Mouse (Mus musculus): Measurements from ENCODE around the gene Coro1b.

The Coro1b gene

DNA sequence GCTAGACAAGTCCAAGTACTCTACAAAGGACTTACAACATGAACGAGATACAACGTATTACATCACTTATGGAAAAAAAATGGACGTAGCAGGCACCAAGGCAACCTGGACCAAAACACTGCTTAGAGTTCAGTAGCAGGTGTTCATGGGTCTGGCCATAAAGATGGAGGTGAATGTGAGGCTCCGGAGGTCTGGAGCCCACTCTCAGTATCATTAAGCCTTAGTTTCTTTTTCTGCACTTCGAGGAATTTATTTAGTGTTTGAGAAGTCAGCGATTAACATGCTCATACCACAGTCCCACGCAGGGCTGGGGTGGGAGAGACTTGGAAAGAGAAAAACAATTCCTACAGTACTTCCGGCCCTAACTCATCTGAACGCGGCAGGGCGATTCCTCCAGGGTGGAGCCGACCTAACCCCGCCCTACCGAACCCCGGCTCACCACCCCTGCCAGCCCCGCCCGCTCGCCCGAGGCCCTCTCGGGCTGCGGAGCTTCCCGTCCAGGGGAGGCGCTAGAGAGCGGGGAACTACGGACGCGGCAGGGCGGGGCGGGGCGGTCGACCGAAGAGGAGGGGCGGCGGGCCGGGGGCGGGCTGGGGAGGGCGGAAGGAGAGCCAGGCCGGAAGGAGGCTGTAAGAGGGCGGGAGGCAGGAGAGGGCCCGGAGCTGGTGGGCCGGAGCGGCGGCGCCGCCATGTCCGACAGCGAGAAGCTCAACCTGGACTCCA lies 43.3 kb downstream of the Coro1b start, which contains the start of gene Ppp1ca:
Gene Ppp1ca, plus strand, starts transcription at position 538 of the 723 bp plus-strand sequence.
- peak; percentile 91 for DNase-seq (ENCODE audit: low spot score)

DNA sequence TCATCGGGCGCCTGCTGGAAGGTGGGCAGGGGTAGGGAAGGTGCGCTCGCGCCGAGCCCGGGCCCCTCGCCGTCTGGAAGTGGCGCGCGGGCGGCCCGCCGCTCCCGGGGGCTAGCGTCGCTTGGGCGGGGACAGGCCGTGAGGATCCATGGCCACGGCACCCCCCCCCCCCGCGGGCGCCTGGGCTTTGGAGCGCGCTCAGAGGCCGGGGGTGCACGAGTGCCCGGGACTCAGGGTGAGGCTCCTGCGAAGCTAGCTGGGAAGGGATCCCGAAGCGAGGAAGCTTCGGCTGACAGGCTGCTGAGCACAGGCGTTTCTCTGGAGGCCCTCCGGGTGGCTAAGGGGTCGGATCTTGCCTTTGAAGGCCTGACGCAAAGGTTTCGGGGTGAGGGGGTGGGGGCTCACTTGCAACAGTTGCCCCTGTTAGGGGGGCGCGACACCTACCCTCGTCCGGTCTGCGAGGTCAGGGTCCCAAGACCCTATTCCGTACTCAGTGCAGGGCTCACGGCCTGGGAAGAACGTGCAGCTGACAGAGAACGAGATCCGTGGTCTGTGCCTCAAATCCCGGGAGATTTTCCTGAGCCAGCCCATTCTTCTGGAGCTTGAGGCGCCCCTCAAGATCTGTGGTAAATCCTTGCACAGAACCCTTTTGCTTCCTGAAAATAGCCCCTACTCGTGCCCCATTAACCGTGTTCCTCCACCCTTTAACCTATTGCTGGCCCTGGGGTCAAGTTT lies 44.0 kb downstream of the Coro1b start:
- DNase-seq (ENCODE audit: low spot score) = no peak

DNA sequence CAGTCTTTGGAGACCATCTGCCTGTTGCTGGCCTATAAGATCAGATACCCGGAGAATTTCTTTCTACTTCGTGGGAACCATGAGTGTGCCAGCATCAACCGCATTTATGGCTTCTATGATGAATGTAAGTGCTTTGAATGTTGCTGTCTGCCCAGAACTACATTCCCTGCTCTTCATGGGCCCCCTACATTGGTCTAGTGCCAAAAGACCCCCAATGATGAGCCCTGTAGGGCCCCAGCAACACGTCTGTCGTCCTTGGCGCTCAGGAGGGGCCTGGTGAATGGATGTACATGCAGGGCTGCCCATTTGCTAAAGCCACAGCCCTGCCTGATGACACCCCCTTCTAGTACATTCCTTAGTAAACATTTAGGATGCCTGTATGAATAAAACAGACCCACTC lies 44.7 kb downstream of the Coro1b start:
- no peak for DNase-seq (ENCODE audit: low spot score)

DNA sequence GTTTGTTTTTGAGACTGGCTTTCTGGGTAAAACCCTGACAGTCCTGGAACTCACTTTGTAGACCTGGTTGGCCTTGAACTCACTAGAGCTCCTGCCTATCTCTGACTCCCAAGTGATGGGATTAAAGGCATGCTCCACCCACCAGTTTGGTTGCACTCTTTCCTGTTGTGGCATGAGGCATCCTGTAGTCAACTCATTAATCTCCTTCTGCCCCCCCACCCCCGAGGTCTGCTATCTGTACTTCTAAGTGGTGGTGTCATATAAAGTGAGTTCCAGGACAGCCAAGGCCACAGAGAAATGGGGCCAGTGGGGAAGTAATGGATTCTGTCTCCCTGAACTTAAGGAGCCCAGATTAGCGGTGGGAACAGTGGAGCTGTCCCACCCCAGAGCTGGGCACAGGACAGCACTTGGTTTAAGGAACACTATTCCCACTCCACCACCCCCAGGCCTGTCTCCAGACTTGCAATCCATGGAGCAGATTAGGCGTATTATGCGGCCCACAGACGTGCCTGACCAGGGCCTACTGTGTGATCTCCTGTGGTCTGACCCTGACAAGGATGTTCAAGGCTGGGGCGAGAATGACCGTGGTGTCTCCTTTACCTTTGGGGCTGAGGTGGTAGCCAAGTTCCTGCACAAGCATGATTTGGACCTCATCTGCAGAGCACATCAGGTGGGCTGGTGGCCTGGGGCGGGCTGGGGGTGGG lies 45.8 kb downstream of the Coro1b start:
- DNase-seq (ENCODE audit: low spot score) = no peak

DNA sequence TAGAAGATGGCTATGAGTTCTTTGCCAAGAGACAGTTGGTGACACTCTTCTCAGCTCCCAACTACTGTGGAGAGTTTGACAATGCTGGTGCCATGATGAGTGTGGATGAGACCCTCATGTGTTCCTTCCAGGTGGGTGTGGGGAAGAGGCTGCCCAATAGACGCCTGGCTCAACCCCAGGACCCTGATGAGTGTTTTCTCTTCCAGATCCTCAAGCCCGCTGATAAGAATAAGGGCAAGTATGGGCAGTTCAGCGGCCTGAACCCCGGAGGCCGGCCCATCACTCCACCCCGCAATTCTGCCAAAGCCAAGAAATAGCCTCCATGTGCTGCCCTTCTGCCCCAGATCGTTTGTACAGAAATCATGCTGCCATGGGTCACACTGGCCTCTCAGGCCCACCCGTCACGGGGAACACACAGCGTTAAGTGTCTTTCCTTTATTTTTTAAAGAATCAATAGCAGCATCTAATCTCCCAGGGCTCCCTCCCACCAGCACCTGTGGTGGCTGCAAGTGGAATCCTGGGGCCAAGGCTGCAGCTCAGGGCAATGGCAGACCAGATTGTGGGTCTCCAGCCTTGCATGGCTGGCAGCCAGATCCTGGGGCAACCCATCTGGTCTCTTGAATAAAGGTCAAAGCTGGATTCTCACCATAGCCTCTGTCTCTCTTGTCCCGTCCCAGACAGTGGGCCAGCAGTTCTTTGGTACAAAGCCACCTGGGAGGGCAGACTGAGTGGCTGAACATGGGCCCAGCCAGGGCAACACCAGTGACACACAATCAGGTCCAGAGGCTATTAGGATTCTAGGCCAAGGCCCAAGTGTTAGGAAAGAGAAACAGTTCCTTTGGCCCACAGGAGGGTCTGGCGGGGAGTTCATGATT lies 46.6 kb downstream of the Coro1b start:
- DNase-seq (ENCODE audit: low spot score) = no peak

DNA sequence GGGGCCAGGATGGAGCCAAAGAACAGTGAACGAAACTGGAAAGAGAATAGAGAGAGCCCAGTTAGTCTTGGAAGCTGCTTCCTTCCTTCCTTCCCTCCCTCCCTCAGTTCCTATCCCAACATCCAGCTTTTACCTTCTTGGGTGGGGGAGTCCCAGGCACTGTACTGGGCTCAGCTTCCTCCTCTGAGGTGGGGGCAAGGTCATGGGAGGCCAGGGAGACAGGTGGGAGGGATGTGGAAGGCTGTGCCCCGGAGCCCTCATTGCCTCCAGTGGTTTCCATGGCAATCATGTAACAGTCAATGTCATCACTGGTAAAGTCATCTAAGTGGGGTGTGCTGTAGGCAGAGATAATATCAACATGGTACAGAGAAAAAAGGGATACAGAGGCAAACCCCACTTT lies 47.6 kb downstream of the Coro1b start:
- DNase-seq (ENCODE audit: low spot score) = no peak

DNA sequence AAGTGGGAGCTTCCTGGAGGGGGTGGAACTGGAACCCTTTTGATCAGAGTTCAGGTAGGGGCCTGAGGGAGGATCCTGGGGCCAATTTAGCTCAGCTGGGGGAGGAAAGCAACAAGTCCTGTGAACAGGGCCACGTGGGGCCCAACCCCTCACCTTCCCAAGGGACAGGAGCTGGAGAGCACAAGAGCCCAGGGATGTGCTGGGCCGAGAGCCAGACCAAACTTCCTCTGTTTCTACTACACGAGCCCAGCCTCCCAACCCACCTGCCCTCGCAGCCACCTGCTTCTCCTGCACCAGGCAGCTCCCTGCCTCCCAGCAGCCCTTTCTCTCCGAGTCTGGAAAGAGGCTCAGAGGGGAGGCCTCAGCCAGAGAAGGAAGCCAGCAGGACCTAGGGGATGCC lies 48.1 kb downstream of the Coro1b start:
- no peak for DNase-seq (ENCODE audit: low spot score)

DNA sequence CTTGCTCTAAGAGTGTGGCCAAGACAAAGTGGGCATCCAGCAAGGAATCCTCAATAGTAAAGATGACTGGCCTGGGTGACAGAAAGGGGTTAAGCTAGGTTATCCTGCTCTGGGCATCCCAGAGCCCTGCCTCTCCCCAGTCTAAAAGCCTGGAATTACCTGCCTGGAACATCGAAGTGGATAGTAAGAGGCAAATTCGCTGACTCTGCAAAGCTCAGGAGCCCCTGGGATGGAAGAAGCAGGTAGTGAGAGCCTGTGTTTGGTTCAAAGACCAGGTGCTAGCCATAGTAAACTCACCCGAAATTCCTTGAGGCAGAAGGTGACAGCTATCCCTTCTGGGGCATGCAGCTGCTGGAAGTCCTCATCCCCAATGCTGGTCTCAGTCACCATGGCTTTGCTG lies 48.8 kb downstream of the Coro1b start:
- no peak for DNase-seq (ENCODE audit: low spot score)

DNA sequence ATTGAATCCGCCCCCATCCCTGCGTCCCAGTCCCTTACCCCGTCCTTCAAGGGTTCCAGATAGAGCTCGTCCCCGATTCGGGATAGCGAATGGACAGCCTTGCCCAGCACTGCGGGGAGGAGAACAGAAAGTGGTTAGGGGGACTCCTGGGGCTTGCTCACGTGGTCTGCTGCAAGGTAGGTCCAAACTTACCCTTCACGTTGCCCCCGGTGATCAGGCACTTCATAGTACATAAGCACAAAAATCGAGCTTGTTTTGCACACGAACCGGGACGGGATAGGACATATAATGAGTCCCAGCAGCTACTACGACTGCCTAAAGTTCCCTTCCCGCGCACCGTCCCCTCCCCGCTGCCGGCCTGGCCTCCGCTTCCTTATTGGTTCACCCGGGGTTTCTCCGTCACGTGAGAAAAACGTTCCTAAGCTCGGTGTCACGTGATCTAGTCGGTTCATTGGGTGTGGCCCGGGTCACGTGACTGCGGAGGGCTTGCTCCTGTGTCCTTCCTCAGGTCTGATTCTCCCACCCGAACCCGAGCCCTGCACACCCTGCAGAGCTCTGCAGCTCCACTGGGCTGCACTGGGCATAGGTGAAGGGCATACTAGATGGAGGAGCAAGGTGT lies 53.0 kb downstream of the Coro1b start, which contains the start of gene Rad9a:
Gene Rad9a, minus strand, starts transcription at position 372 of the 619 bp plus-strand sequence.
- DNase-seq (ENCODE audit: low spot score) = peak; percentile 80

DNA sequence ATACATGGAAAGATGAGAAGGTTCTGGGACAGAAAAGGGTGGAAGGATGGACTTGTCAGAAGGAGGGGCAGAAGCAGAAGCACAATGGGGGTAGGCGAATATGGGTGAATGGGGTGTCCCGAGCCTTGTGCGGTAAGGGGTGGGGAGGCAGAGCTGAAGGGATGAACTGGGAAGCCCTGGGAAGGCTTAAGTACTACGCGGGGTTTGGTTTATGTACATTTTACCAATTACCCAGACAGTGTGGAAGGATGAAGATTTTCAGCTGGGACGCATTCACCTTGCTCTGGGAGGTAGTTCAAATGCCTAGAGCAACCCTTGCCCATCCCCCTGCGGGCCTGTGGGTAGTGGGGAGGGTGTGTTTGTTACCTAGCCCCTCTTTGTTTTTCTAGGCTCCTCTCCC lies 53.7 kb downstream of the Coro1b start:
- DNase-seq (ENCODE audit: low spot score) = no peak

DNA sequence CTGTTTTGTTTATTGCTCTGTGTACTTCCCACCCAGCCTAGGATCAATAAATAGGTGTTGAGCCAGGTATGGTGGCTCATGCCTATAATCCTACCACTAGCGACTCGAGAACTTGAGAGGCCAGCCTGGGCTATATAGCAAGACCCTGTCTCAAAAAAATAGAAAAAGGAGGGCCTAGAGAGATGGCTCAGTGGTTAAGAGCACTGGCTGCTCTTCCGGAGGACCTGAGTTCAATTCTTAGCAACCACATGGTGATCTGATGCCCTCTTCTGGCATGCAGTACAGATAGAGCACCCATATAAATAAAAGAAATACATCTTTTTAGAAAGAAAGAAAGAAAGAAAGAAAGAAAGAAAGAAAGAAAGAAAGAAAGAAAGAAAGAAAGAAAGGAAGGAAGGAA lies 54.7 kb downstream of the Coro1b start:
- no peak for DNase-seq (ENCODE audit: low spot score)
